10 mouse cellular contexts compared by ENCODE assay signal in genomic region chr16:94185430-94185829, GRCm38 (mm10).
DNase-seq lines count a peak whose midpoint lies in the region; ATAC-seq and TF ChIP-seq lines count a peak whose summit lies in the region.
"Had no signal": no experiment of that assay in that cellular context is flagged by ENCODE, and none has a peak within 500 bp of the region (broad histone marks: within the 10 kb centered on the region; RNA-seq: fewer than 3 reads in every experiment).

No protein-coding gene starts in this region.

- H3K36me3 ChIP-seq in CH12.LX (replicated peaks in 1 of 2; ENCODE audit: control insufficient read depth in 1 of 2, insufficient read depth in 1 of 2, low read length in 1 of 2), result peaks cover 0 to 13% of the 10 kb centered on the region in 2 experiments
- no peaks in the 10 kb centered on the region for H3K36me3 ChIP-seq in spleen, adult 2 months (ENCODE audit: control insufficient read depth, insufficient read depth, low read length)
- H3K36me3 ChIP-seq in forebrain, embryonic 16.5 days (ENCODE audit: control insufficient read depth, insufficient read depth), result no peaks in the 10 kb centered on the region

- TF ChIP-seq POLR2A in CH12.LX (IDR thresholded peaks at IDR 0.05; ENCODE audit: low read depth, low read length), result no peak
- TF ChIP-seq POLR2A in spleen, adult 2 months (IDR thresholded peaks at IDR 0.05; ENCODE audit: low read depth, low read length), result no peak

- dilution Hi-C loops in CH12.LX (cut with MboI; ENCODE audit: extremely low pct_ligation_motif_present, extremely low pct_unique_long_range_greater_than_20kb, low sequenced_read_pairs), result no loop called here

- H3K9ac ChIP-seq in CH12.LX (ENCODE audit: insufficient read depth, low read depth), result no peak overlapping the region
- no peak overlapping the region for H3K9ac ChIP-seq in forebrain, embryonic 16.5 days (replicated peaks; ENCODE audit: low read depth, low read length)

- no peaks in the 10 kb centered on the region for H3K9me3 ChIP-seq in CH12.LX (replicated peaks; ENCODE audit: low read length)
- no peaks in the 10 kb centered on the region for H3K9me3 ChIP-seq in forebrain, embryonic 16.5 days (ENCODE audit: control insufficient read depth, low read length)

- no peak for TF ChIP-seq RAD21 in CH12.LX (IDR thresholded peaks at IDR 0.05; ENCODE audit: low read depth, low read length)

- H3K4me1 ChIP-seq in CH12.LX (ENCODE audit: control insufficient read depth in 1 of 2, insufficient read depth in 2 of 2), result peaks cover 4 to 13% of the 10 kb centered on the region in 2 experiments
- no peaks in the 10 kb centered on the region; the same call in 1 of the 2 replicates for H3K4me1 ChIP-seq in spleen, adult 2 months (ENCODE audit: control insufficient read depth, insufficient read depth, insufficient read length)
- H3K4me1 ChIP-seq in forebrain, embryonic 16.5 days (replicated peaks; ENCODE audit: control insufficient read depth, insufficient read depth, low read length), result peaks cover 2% of the 10 kb centered on the region

- no peak overlapping the region for H3K27ac ChIP-seq in CH12.LX (ENCODE audit: insufficient read depth, low read depth)
- H3K27ac ChIP-seq in spleen, adult 2 months (ENCODE audit: insufficient read depth, low read length), result peak overlapping the region; percentile 60
- no peak overlapping the region for H3K27ac ChIP-seq in forebrain, embryonic 16.5 days (ENCODE audit: low read length)
- H3K27ac ChIP-seq: heart, adult 2 months had no signal

- no peaks in the 10 kb centered on the region for H3K27me3 ChIP-seq in CH12.LX (replicated peaks)
- H3K27me3 ChIP-seq in spleen, adult 2 months (ENCODE audit: control insufficient read depth, insufficient read depth, low read length), result no peaks in the 10 kb centered on the region
- peaks cover 15% of the 10 kb centered on the region for H3K27me3 ChIP-seq in forebrain, embryonic 16.5 days (replicated peaks; ENCODE audit: control insufficient read depth, insufficient read depth, low read length)

- H3K4me2 ChIP-seq in CH12.LX (ENCODE audit: insufficient read depth, low read depth, poor library complexity, severe bottlenecking), result no peak overlapping the region
- no peak overlapping the region for H3K4me2 ChIP-seq in forebrain, embryonic 16.5 days (ENCODE audit: low read length)

- no peak overlapping the region for H3K4me3 ChIP-seq in CH12.LX (replicated peaks in 1 of 3; ENCODE audit: low read depth in 2 of 3, low read length in 2 of 3, poor library complexity in 1 of 3)
- H3K4me3 ChIP-seq in spleen, adult 2 months (ENCODE audit: extremely low read depth, insufficient read depth, insufficient read length), result peak overlapping the region; percentile 26; the same call in 1 of the 2 replicates
- no peak overlapping the region for H3K4me3 ChIP-seq in forebrain, embryonic 16.5 days (replicated peaks; ENCODE audit: low read length)
- H3K4me3 ChIP-seq: heart, adult 2 months had no signal

- peak; percentile 98 for ATAC-seq in inflammation-experienced regulatory T-cells, adult 6 months
- no peak for ATAC-seq in forebrain, embryonic 16.5 days

- in situ Hi-C loops in CH12.LX (cut with MboI; ENCODE audit: low pct_ligation_motif_present, low pct_unique_long_range_greater_than_20kb, low sequenced_read_pairs), result no loop called here

- H3K79me2 ChIP-seq in CH12.LX (replicated peaks; ENCODE audit: control insufficient read depth, extremely low read depth, insufficient read depth, poor library complexity, severe bottlenecking), result no peaks in the 10 kb centered on the region

- WGBS in spleen, adult 2 months, result 21% methylated on average over 16 of the region's 16 CpGs
- 56% methylated on average over 16 of the region's 16 CpGs for WGBS in forebrain, embryonic 16.5 days

- no peak for TF ChIP-seq EP300 in CH12.LX (IDR thresholded peaks at IDR 0.05; ENCODE audit: low read length)

- DNase-seq in adrenal gland, postnatal 14 days, result peak; percentile 32
- no peak for DNase-seq in adrenal gland, postnatal 4 days (ENCODE audit: low spot score in 2 of 2)
- DNase-seq in CH12.LX (ENCODE audit: extremely low read depth), result peak; percentile 71
- DNase-seq in spleen, adult 2 months (ENCODE audit: low read depth in 1 of 2, low spot score in 2 of 2), result peak; percentile 44 to 61
- no peak for DNase-seq in adrenal gland, adult 8-10 months
- DNase-seq in right cerebral cortex, adult 2 months (ENCODE audit: low spot score in 2 of 2), result no peak
- DNase-seq: cerebellum, adult 9-10 months had no signal

- TF ChIP-seq CTCF in CH12.LX (conservative IDR thresholded peaks at IDR 0.05 in 1 of 2, IDR thresholded peaks at IDR 0.05 in 1 of 2; ENCODE audit: low read depth in 2 of 2, low read length in 2 of 2), result no peak
- no peak for TF ChIP-seq CTCF in spleen, adult 2 months (IDR thresholded peaks at IDR 0.05; ENCODE audit: extremely low read depth, insufficient read depth, insufficient read length, insufficient replicate concordance)

TF ChIP-seq in CH12.LX, 34 proteins besides CTCF, POLR2A, EP300 and RAD21:
- TF ChIP-seq BHLHE40 (IDR thresholded peaks at IDR 0.05; ENCODE audit: low read depth, low read length) (peak; percentile 55), MXI1 (IDR thresholded peaks at IDR 0.05; ENCODE audit: low read depth, low read length) (no peak), MAX (IDR thresholded peaks at IDR 0.05; ENCODE audit: low read length) (0 out of 2 replicates have a peak, but pooled peaks have one; percentile 25), MAZ (IDR thresholded peaks at IDR 0.05; ENCODE audit: low read depth, low read length) (no peak)
TF ChIP-seq in CH12.LX: peak in this region for 2.

Comparison
In these comparisons a context has a peak if more than half of its experiments do, and no peak if none do; other contexts are left out.
1. DNase-seq: peak in adrenal gland, postnatal 14 days (single experiment), CH12.LX (single experiment) and spleen, adult 2 months (2 of 2); none in adrenal gland, postnatal 4 days (0 of 2), adrenal gland, adult 8-10 months (single experiment) and right cerebral cortex, adult 2 months (0 of 2).